Mouse (Mus musculus) E14TG2a.4 (cell line): ENCODE data around the gene Igf1r.

Source experiments
- CTCF ChIP-seq: conservative IDR thresholded peaks from 2 replicates; pipeline ENCODE4 v1.5.1; 2014; ENCODE audit warnings: low read length
- NANOG ChIP-seq: IDR thresholded peaks from 2 replicates; pipeline ENCODE4 v1.6.1; 2014; ENCODE audit warnings: borderline replicate concordance, low read length, mixed read lengths
- POU5F1 ChIP-seq: IDR thresholded peaks from 2 replicates; pipeline ENCODE4 v1.6.1; 2014; ENCODE audit warnings: low read length, borderline replicate concordance

DNA sequence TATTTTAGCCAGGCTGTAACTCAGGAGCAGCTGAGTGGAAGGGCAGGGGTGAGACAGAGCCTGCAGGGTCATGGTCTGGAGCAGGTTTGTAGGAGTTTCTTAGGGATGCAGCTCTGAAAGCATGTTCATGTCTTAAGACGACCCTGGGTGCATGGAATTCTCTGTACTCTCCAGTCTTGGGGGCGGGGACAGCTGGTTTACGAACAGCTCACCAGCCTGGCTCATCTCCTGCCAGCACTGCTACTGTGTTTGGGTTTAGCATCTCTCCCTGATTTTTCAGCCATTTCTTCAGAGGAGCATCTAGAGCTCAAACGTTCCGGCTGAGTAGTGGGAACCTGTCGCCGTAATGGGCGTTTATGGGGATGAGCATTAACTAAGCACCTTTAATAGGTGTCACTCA, 137.9 kb downstream of the Igf1r start:
- TF ChIP-seq CTCF (no peak), POU5F1 (no peak), NANOG (no peak)
